Mouse (Mus musculus) embryo, embryonic 10.5 days (tissue): Measurements from ENCODE around the gene Oxa1l.
A peak's percentile ranks its signal among the peaks of the same experiment; 100 is the strongest.

Source experiments
- DNase-seq: peaks from one replicate; pipeline ENCODE4 v3.0.0-alpha.2; 2015; ENCODE audit warnings: low spot score

Oxa1l gene

DNA sequence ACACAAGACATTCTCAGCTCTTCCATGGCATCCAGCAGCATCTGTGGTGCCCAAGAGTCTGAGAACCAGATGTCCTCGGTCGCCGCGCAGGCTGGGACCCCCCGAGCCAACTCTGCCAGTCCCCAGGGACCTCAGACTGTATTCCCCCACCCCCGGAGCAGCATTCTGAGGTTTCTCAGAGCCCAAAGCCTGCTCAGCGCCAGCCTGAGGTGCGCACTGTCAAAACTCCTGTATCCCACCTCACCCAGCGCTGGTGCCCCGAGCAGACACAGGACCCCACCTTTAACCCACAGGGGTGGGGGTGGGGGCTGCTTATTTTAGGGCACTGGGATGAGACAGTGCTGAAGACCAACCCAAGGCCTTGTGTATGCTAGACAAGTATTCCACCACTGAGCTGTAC lies 10.8 kb downstream of the Oxa1l start:
- DNase-seq, result no peak

DNA sequence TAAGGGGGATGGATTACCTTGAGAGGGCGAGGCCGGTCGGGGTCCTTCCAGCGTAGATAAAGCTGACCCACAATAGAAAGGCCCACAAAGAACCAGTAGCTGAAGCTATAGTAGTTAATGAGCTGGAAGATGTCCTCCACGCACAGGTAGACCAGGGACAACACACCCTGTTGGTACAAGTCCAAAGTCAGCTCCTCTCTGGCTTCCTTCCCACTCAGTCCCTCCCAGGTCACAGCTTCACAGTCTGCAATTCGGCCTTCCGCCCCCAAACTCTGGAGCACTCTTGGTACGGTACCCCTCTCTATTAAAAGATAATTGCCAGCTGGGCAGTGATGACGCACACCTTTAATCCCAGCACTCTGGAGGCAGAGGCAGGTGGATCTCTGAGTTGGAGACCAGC lies 12.3 kb downstream of the Oxa1l start:
- DNase-seq, result no peak

DNA sequence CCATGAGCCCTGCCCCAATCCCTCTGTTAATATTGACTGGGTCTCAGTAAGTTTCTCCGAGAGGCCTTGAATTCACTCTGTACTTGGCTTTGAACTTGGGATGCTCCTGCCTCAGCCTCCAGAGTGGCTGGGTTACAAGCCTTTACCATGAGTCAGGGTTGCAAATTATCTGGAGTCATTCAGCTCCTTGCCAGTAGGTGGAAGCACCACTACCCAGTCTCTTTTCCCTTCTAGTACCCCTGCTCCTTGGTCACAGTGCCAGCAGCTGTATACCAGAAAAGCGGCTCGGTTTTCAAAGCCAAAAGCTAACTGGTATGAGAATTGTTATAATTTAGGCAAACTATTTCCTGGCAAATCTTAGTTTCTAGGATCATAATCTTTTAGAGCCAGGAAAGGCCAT lies 15.3 kb downstream of the Oxa1l start:
- DNase-seq, result peak; percentile 51

DNA sequence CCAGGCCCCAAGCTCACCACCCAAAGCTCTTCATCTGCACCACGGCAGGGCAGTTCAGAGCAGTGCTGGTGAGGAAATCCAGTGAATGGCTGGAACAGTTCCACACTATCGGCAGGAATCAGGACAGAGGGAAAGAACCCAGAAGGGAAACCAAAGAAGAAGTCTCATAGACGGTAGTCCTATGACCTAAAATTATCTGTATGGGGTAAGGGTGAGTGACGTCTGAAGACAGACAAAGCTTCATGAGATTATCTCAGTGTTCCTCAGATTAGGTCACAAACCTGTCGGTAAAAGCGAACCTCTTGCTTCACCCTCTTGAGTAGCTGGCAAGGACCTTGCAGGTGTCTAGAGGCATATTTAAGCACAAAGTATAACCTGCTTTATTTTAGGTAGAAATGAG lies 16.5 kb downstream of the Oxa1l start:
- DNase-seq, result no peak

DNA sequence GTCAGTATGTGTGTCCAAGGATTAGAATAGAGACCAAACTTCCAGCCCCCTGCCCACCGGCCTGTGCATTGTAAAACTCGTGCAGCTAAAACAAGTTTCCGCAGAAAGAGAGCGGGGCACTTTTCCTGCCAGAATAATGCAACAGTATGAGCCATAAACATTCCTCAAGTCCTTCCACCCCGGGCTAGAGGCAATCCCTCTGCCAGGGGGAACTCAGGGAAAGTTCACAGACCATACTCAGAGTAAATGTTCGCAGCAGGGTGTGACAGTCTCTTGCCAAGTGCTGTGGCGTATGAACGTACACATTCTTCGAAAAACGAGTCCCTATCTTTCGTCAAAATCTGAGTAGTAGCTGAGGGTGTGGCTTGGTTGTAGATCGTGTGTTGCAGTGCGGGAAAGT lies 18.9 kb downstream of the Oxa1l start:
- no peak for DNase-seq

DNA sequence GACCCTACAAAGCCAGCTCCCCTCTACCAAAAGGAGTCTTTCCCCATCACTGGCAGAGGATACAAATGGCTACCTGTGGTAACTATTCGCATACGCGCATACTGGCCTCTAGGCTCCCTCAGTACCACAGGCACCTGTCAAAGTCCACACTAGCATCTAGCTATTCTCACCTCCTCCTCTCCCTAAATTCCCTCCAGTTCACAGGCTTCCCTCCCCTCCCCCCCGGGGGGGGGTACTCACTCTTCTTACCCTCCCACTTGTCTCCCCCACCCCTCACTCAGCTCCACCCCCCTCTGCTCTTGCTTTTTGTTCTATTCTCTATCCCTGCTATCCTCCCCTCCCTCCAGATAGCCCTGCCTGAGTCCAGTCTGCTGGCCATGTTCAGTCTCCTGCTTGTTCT lies 20.0 kb downstream of the Oxa1l start:
- DNase-seq, result no peak

DNA sequence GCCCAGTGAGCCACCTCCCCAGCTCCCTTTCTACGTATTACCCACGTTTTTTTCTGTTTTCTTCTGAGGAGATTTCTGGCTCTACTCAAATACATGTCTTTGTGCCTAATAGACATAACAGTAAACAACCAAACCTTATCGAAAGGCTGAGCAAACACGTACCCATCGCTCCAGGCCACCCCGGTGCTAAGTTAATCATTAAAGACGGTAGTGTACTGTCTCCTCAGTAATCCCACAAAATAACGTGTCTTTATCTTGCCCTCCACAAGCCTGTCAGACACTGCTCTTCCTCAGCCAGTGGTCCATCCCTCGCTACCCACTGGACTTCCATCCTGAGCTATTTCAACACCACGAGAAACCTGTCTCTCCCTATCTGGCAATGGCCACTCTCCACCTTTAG lies 21.2 kb downstream of the Oxa1l start:
- DNase-seq, result no peak

DNA sequence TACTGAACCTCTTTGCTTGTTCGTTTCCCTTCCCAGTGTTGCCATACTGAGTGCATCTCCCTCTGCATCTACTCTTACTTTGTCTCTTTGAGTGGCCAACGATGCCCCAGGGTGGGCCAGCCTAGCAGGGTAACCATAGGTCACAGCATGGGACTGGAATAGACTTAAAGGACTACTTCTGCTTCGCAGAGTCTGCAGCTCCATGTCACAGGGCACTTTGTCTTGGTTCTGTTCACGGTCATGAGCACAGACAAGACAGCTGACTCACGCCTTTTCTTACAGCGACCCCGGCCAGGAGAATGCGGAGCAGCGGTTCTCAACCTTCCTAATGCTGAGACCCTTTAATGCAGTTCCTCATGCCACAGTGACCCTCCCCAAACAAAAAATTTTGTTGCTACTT lies 22.0 kb downstream of the Oxa1l start:
- DNase-seq, result no peak

DNA sequence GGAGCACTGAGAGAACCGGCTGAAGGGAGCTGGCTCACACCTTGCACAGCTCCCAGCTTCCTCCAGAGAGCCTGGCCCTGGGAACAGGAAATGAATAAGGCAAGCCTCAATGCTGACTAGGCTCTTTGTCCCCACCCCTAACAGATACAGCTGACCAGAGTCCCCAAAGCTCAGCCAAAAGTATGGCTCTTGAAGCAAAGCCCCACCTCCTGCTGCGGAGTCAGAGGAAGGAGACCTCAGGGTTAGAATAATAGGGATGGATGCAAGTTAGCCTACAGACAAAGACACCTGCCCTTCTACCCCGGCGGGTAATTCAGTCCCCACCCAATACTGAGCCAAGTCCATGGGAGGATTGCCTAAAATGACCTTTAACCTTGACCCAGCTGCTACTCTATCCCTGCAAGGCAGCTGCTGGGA lies 22.7 kb downstream of the Oxa1l start:
- DNase-seq, result no peak

DNA sequence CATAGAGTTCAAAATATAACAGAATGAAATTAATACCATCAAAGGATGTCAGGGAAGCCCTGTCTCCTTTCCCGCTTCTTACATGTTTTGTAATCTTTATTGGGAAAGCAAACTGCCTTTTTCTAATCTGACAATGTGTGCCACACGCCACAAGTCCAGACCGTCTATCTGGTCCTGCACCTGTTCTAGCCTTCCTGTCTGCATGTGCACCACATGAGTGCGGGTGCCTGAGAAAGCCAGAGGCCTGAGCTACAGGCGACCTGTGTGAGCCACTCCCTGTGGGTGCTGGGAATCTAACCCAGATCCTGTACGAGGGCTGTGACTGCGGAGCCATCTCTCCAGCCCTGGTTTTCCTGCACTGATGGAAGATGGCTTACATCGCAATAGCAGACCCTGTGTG lies 23.8 kb downstream of the Oxa1l start:
- no peak for DNase-seq

DNA sequence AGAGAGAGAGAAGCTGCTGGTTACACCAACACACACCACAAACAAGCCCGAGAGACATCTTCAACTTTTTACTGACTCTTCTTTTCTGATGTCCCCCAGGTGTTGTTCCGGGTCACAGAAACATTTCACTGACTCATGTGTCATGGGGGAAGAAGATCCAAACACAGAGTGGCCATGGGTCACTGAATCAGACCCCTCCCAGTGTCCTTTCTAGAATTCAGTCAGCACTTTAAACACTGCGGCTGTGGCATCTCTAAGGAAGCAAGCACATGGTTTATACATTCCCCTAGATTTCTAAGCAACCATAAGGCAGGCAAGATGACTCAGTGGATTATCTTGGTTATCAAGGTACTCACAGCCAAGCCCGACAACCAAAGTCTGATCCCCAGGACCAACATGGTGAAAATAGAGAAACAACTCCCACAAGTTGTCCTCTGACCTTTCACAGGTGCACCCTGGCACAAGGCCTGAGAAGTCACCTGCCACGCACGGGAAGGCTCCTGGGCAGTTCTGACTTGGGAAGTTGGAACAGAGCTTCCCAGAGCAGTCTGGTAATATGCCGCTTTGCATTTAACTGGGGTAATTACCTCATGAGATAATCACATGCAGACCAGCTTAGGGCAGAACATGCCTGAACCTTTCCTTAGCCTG lies 25.5 kb downstream of the Oxa1l start:
- DNase-seq, result no peak

DNA sequence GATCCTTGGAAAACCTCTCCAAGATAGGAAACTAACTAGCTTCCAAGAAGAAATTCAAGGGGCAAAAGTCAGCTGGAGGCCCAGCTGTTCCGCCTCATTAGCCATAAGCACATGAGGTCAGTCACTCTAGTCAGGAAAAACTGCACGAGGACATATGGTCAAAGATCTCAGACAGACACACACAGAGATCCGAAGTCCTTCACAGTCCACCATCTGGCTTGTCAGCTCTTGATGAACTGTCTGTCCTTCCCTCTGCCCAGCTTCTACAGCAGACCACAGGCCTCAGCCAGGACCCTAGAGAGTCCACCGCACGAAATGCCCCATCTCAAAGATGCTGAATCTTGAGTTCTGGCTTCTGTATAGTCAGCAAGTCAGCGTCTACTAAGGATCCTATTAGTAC lies 26.9 kb downstream of the Oxa1l start:
- DNase-seq, result peak; percentile 57

DNA sequence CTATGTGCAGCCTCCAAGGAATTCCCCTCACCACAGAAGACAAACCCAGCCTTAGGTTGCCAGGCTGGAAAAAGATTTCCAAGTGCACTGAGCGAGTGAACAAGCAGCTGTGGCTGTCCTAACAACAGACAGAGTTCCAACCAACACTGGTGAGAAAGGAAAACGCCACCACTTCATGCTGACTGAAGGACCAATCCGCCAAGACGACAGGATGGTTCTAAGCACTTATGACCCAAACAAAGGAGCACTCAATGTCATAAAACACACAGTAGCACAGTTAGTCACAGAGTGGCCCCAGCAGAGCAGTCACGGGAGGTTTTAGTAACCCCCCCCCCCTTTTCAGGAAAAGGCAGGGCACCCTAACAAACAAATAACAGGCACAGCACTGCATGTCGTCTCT lies 30.2 kb downstream of the Oxa1l start:
- DNase-seq, result no peak

DNA sequence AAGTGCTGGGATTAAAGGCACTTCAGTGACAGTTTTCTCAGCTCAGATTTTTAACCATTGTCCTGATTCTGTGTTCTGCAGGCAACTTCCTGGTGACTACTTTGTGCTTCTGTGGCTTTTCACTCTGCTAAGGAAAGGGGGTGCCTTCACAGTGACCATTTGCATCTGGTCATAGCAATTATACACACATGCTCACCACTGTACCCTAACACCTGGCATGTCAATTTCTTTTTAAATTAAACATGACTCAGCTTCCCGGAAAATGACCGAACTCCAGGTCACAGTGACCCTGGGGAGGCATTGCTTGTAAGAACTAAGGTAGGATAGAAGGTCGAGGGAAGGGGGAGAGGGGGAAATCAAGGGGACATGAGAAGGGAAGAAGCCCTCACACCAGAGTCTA lies 33.2 kb downstream of the Oxa1l start:
- no peak for DNase-seq

DNA sequence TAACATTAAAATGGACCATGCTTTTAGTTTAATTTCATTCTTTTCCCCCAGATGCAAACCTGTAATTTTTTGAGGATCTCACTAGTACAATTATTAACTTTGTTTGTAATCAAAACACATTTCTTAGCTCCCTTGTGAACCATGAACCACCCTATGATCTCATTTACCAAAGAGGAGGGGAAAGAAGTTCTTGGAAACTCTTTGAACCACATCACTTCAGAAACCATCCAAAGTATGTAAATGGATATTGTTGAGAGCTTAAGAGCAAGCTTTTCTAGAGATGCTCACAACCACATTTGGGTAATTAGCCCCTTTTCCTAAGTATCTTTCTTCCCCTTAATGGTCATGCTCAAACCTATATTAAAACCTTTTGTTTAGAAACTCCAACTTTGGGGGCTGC lies 33.7 kb downstream of the Oxa1l start:
- DNase-seq, result no peak

DNA sequence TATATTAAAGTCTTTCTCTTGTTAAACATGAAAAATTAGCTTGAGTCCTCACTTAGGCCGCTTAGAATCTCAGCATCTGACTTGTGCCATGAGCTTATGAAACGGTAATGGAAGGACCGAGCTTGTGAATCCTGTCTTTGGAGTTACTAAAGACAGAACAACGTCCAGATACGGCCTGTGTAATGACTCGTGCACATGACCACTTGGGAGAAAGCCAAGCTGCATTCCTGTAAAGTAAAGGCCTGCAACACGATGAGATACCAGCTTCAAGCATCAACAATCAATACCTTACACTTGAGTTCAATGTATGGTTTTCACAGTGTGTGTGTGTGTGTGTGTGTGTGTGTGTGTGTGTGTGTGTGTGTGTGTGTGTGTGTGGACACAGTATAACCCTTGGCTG lies 36.1 kb downstream of the Oxa1l start:
- DNase-seq, result no peak

DNA sequence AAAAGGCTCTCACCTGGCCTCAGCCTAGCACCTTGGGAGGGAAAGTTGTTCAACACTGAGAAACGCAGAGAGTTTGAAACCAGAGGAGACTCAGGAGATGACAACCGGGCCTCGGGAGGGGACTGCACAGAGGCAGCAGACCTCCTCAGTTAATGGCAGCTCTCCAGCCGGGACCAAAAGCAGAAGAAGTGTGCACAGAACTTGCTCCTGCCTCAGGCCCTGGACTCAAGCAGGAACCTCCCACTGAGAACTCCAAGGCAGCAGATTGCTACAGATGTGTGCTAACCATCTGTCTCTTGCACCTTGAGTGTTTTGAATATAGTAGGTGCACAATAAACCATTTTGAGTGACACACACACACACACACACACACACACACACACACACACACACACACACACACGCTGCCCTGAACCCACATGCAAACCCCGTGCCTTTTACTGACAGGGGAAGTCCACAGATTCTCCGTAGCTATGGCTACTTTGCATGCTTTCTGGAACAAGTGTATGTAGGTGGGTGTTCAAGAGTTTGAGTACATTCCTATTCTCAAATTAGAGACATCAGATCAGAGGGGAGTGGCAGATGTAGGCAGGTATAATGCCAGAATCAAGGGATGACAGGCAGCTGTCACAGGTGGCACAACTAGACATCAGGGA lies 37.4 kb downstream of the Oxa1l start:
- DNase-seq, result no peak

DNA sequence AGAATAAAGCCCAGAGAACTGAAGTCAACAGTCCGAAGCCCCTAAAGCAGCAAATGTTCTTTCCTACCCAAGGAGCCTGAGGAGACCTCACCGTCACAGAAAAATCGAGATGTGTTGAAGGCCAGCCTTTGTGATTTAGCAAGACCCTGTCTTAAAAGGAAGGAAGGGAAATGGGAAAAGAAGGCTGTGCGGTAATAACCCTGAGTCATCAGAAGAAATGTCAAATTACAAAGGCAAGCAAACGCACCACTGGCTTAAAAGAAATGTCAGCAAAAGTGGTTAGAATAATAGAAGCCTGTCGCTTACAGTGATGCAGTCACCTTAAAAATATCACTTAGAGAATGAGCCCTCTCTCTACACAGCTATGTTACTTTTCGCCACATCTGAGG lies 37.9 kb downstream of the Oxa1l start:
- DNase-seq, result no peak

DNA sequence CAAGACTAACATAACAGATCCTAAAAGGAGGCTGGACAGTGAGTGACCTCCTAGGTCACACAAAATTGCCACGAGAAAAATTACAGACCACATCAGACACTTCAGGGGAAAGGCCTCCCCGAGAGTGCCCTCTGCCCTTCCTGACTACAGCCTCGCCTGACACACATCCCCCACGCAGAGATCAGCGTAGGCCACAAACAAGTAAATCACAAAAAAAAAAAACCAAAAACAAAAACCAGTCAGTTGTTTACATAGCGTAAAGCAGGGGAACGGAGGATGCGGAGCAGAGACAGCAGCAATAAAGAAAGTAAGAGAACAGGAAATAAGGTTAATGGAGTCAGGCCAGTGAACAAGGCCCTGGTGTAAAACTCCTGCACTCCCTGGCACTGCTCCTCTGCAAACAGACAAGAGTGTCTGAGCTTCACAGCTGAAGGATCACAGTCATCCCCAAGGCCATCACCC lies 38.3 kb downstream of the Oxa1l start:
- no peak for DNase-seq

DNA sequence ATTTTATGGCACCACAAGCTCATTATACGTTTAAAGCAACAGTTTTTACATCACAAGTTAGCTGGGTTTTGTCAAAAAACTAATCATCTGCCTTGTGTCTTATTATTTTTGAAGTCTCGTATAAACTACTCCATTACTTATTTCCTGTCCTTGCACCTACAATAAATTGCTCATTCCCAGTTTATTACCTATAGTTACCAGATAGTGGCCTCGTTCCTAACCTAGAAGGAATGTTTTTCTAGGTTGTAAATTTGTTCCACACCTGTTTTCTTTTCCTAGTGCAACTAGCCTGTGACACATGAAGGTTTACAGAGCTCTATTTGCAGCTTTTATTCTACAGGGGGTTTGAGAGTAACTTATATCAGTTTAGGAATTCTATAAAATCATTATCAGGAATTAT lies 41.1 kb downstream of the Oxa1l start:
- no peak for DNase-seq

DNA sequence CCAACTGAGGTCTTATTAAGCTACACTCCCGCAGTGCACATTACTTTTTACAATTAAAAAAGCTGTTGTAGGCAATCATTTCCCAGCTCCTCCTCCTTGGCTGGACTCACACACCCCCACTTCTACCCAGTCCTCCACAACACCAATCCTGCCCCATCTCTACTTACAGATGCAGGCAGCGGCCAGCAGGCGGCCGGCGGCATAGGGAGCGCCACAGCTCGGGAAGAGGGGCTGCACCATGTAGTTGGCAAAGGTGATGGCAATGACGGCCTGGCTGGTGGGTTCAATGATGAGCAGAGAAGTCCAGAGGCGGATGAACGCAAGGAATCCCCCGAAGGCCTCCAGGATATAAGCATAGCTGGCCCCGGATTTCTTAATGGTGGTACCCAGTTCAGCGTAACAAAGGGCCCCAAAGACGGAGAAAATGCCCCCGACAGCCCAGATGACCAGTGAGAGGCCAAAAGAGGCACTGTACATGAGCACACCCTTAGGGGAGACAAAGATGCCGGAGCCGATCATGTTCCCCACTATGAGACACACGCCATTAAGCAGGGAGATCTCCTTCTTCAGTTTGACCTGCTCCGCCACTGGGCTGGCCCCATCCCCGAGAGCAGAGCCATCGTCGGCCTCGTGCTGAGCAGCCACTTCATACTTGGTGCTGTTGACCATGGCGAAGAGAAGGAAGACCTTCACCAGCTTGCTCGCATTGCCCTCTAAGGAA lies 47.9 kb downstream of the Oxa1l start:
- no peak for DNase-seq

DNA sequence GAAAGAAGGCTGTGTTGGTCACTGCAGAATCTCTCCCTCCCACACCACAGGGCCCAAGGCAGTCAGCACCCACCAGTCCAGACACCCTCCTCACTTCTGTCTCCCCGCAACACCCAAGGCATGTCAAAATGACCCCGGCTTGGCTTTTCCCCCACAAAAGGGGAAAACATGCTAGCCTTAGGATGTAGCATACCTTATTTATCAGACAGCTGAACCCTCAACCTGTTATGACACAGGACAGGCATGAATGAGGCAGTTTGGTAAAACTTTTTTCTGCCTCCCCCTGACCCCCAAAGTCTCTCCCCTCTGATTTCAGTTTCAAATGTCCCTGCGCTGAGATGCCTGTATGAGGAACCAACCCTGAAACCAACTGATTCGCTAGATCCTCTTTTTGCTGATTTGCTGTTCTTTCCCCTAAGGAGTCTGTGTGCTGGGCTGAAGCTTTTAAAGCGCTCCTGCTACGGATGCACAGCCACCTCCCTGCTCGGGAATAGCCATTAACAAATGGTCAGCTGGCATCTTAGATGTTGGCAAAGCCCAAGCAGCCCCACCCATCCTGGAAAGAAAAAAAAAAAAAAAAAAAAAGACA lies 48.5 kb downstream of the Oxa1l start:
- DNase-seq, result no peak
